Mouse (Mus musculus) MEL (cell line): Measurements from ENCODE around the gene Vwa3a. TPM values are rescaled to one million over a fixed set of nuclear protein-coding genes. Genes with fewer than 3 reads are reported as not detected.

Experiments used
- DNase-seq: peaks from one replicate; pipeline ENCODE4 v3.0.0; 2011; ENCODE audit warnings: low read depth, low spot score
- H3K27ac ChIP-seq: 2 replicates; pipeline ENCODE4 v1.5.1; 2012; ENCODE audit warnings: low read depth, mild to moderate bottlenecking, control low read depth, low read length, moderate library complexity; ENCODE audit not compliant: control insufficient read depth
- H3K27me3 ChIP-seq, 2 experiments: fragments of 150-350 bp in 1 of 2; sonication (generic) in 1 of 2; 2 replicates each; pipeline ENCODE4 v1.6.1; 2012; ENCODE audit warnings: low read length in 2 of 2, mild to moderate bottlenecking in 2 of 2, improper control_type of control experiment in 1 of 2, moderate library complexity in 1 of 2; ENCODE audit not compliant: insufficient read depth in 2 of 2, control insufficient read depth in 1 of 2
- H3K36me3 ChIP-seq, 2 experiments: 2 replicates each; pipeline ENCODE4 v1.6.1; 2012 to 2014; ENCODE audit warnings: low read length in 2 of 2, improper control_type of control experiment in 1 of 2, inconsistent platforms in 1 of 2, mild to moderate bottlenecking in 1 of 2; ENCODE audit not compliant: insufficient read depth in 2 of 2, control insufficient read depth in 1 of 2
- H3K4me1 ChIP-seq, 2 experiments: fragments of 150-350 bp in 1 of 2; sonication (generic) in 1 of 2; 2 replicates each; pipeline ENCODE4 v1.6.1; 2012; ENCODE audit warnings: low read length in 2 of 2, improper control_type of control experiment in 1 of 2, mild to moderate bottlenecking in 1 of 2; ENCODE audit not compliant: insufficient read depth in 2 of 2, control insufficient read depth in 1 of 2
- H3K4me3 ChIP-seq, 2 experiments: fragments of 150-350 bp in 1 of 2; sonication (generic) in 1 of 2; 2 replicates each; pipeline ENCODE4 v1.5.1; 2012; ENCODE audit warnings: low read depth in 2 of 2, low read length in 2 of 2, mild to moderate bottlenecking in 2 of 2, moderate library complexity in 2 of 2, control low read depth in 1 of 2, improper control_type of control experiment in 1 of 2; ENCODE audit not compliant: control insufficient read depth in 1 of 2, insufficient read depth in 1 of 2
- H3K79me2 ChIP-seq: 2 replicates; pipeline ENCODE4 v1.6.1; 2012; ENCODE audit warnings: mild to moderate bottlenecking, low read length, moderate library complexity; ENCODE audit not compliant: control insufficient read depth, poor library complexity, insufficient read depth
- H3K9ac ChIP-seq: 2 replicates; pipeline ENCODE4 v1.6.1; 2012; ENCODE audit warnings: low read depth, mild to moderate bottlenecking, control low read depth, low read length, moderate library complexity; ENCODE audit not compliant: control insufficient read depth, poor library complexity, severe bottlenecking
- H3K9me3 ChIP-seq: fragments of 150-350 bp; sonication (generic); replicated peaks from 2 replicates; pipeline ENCODE4 v1.6.1; 2012; ENCODE audit warnings: mild to moderate bottlenecking, low read length, improper control_type of control experiment, moderate library complexity; ENCODE audit not compliant: insufficient read depth
- BHLHE40 ChIP-seq: IDR thresholded peaks from 2 replicates; pipeline ENCODE4 v1.6.1; 2012; ENCODE audit warnings: low read depth, mild to moderate bottlenecking, inconsistent platforms, low read length, improper control_type of control experiment, borderline replicate concordance
- CHD1 ChIP-seq: IDR thresholded peaks from 2 replicates; pipeline ENCODE4 v1.6.1; 2012; ENCODE audit warnings: low read depth, mild to moderate bottlenecking, inconsistent platforms, low read length, improper control_type of control experiment
- CHD2 ChIP-seq: IDR thresholded peaks from 2 replicates; pipeline ENCODE4 v1.6.1; 2011; ENCODE audit warnings: low read length, improper control_type of control experiment
- CTCF ChIP-seq, 3 experiments: IDR thresholded peaks in 2 of 3; conservative IDR thresholded peaks in 1 of 3; 2 replicates each; pipeline ENCODE4 v1.5.1; 2011 to 2012; ENCODE audit warnings: low read length in 3 of 3, low read depth in 2 of 3, mild to moderate bottlenecking in 2 of 3, improper control_type of control experiment in 1 of 3, inconsistent platforms in 1 of 3, mixed read lengths in 1 of 3, moderate library complexity in 1 of 3; ENCODE audit not compliant: control insufficient read depth in 1 of 3, insufficient read depth in 1 of 3, poor library complexity in 1 of 3, severe bottlenecking in 1 of 3
- E2F4 ChIP-seq: IDR thresholded peaks from 2 replicates; pipeline ENCODE4 v1.6.1; 2011; ENCODE audit warnings: low read depth, low read length, improper control_type of control experiment, borderline replicate concordance
- EP300 ChIP-seq, 2 experiments: IDR thresholded peaks; 2 replicates each; pipeline ENCODE4 v1.6.1; 2011; ENCODE audit warnings: improper control_type of control experiment in 2 of 2, low read length in 2 of 2, low read depth in 1 of 2, mild to moderate bottlenecking in 1 of 2
- ETS1 ChIP-seq: IDR thresholded peaks from 2 replicates; pipeline ENCODE4 v1.6.1; 2012; ENCODE audit warnings: low read depth, mild to moderate bottlenecking, inconsistent platforms, low read length, improper control_type of control experiment, moderate library complexity
- GABPA ChIP-seq: IDR thresholded peaks from 2 replicates; pipeline ENCODE4 v1.6.1; 2012; ENCODE audit warnings: low read depth, mild to moderate bottlenecking, inconsistent platforms, low read length, improper control_type of control experiment, moderate library complexity
- JUND ChIP-seq: IDR thresholded peaks from 2 replicates; pipeline ENCODE4 v1.6.1; 2011; ENCODE audit warnings: low read depth, mild to moderate bottlenecking, improper control_type of control experiment, low read length
- KAT2A ChIP-seq: conservative IDR thresholded peaks from 2 replicates; pipeline ENCODE4 v1.6.1; 2012; ENCODE audit warnings: low read depth, low read length, improper control_type of control experiment, inconsistent platforms
- MAFK ChIP-seq: IDR thresholded peaks from 2 replicates; pipeline ENCODE4 v1.6.1; 2011; ENCODE audit warnings: low read depth, mild to moderate bottlenecking, low read length, improper control_type of control experiment, borderline replicate concordance
- MAX ChIP-seq: IDR thresholded peaks from 2 replicates; pipeline ENCODE4 v1.6.1; 2011; ENCODE audit warnings: low read length, improper control_type of control experiment
- MAZ ChIP-seq: IDR thresholded peaks from 2 replicates; pipeline ENCODE4 v1.6.1; 2012; ENCODE audit warnings: low read depth, mild to moderate bottlenecking, inconsistent platforms, low read length, improper control_type of control experiment
- MXI1 ChIP-seq: IDR thresholded peaks from 2 replicates; pipeline ENCODE4 v1.6.1; 2011; ENCODE audit warnings: mild to moderate bottlenecking, low read depth, low read length, improper control_type of control experiment
- MYB ChIP-seq: IDR thresholded peaks from 2 replicates; pipeline ENCODE4 v1.6.1; 2011; ENCODE audit warnings: mild to moderate bottlenecking, low read depth, low read length, improper control_type of control experiment
- MYC ChIP-seq: IDR thresholded peaks from 2 replicates; pipeline ENCODE4 v1.6.1; 2011; ENCODE audit warnings: low read depth, mild to moderate bottlenecking, low read length, improper control_type of control experiment, moderate library complexity
- NRF1 ChIP-seq: IDR thresholded peaks from 2 replicates; pipeline ENCODE4 v1.6.1; 2014; ENCODE audit warnings: low read depth, mild to moderate bottlenecking, inconsistent platforms, low read length, improper control_type of control experiment, moderate library complexity; ENCODE audit not compliant: poor library complexity, insufficient read depth, severe bottlenecking
- POLR2A ChIP-seq, 2 experiments: IDR thresholded peaks; 2 replicates each; pipeline ENCODE4 v1.6.1; 2011 to 2012; ENCODE audit warnings: low read length in 2 of 2, mild to moderate bottlenecking in 2 of 2, control low read depth in 1 of 2, improper control_type of control experiment in 1 of 2, low read depth in 1 of 2, moderate library complexity in 1 of 2; ENCODE audit not compliant: control insufficient read depth in 1 of 2, insufficient read depth in 1 of 2, poor library complexity in 1 of 2
- POLR2AphosphoS2 ChIP-seq: IDR thresholded peaks from 2 replicates; pipeline ENCODE4 v1.6.1; 2011; ENCODE audit warnings: low read length, improper control_type of control experiment
- POLR2AphosphoS5 ChIP-seq: IDR thresholded peaks from 2 replicates; pipeline ENCODE4 v1.6.1; 2012; ENCODE audit warnings: low read depth, borderline replicate concordance, mild to moderate bottlenecking, inconsistent platforms, low read length, moderate library complexity, mixed read lengths
- SIN3A ChIP-seq: IDR thresholded peaks from 2 replicates; pipeline ENCODE4 v1.6.1; 2012; ENCODE audit warnings: low read length, improper control_type of control experiment, inconsistent platforms
- SMC3 ChIP-seq: IDR thresholded peaks from 2 replicates; pipeline ENCODE4 v1.6.1; 2011; ENCODE audit warnings: low read depth, low read length, improper control_type of control experiment
- TBP ChIP-seq: IDR thresholded peaks from 2 replicates; pipeline ENCODE4 v1.8.0; 2011; ENCODE audit warnings: low read depth, low read length, improper control_type of control experiment
- TCF12 ChIP-seq: IDR thresholded peaks from 2 replicates; pipeline ENCODE4 v1.6.1; 2014; ENCODE audit warnings: low read depth, mild to moderate bottlenecking, inconsistent platforms, low read length, improper control_type of control experiment, moderate library complexity
- UBTF ChIP-seq: IDR thresholded peaks from 2 replicates; pipeline ENCODE4 v1.6.1; 2012; ENCODE audit warnings: low read depth, mild to moderate bottlenecking, inconsistent platforms, low read length, improper control_type of control experiment, moderate library complexity, borderline replicate concordance; ENCODE audit not compliant: insufficient read depth
- ZC3H11A ChIP-seq: IDR thresholded peaks from 2 replicates; pipeline ENCODE4 v1.6.1; 2012; ENCODE audit warnings: low read depth, mild to moderate bottlenecking, inconsistent platforms, low read length, improper control_type of control experiment
- ZKSCAN1 ChIP-seq: IDR thresholded peaks from 2 replicates; pipeline ENCODE4 v1.6.1; 2012; ENCODE audit warnings: low read depth, mild to moderate bottlenecking, inconsistent platforms, low read length, improper control_type of control experiment, moderate library complexity
- ZMIZ1 ChIP-seq: IDR thresholded peaks from 2 replicates; pipeline ENCODE4 v1.6.1; 2012; ENCODE audit warnings: low read depth, mild to moderate bottlenecking, inconsistent platforms, low read length, improper control_type of control experiment, moderate library complexity
- ZNF384 ChIP-seq: IDR thresholded peaks from 2 replicates; pipeline ENCODE4 v1.6.1; 2012; ENCODE audit warnings: low read depth, mild to moderate bottlenecking, inconsistent platforms, low read length, improper control_type of control experiment
- polyA plus RNA-seq, 2 experiments: library from polyadenylated mRNA; stranded (reverse) in 1 of 2; unstranded in 1 of 2; fragments of >175 nt in 1 of 2; fragments of >200 nt in 1 of 2; gene quantifications; 2 replicates each; pipeline versions ENCODE4 v1.2.1 to v1.2.4; 2012; ENCODE audit warnings: low replicate concordance in 2 of 2, low read depth in 1 of 2; ENCODE audit not compliant: insufficient read length in 2 of 2, insufficient read depth in 1 of 2, missing spikeins in 1 of 2
- total RNA-seq: library from RNA; depleted of rRNA; stranded (reverse); fragments of 300-350 nt; gene quantifications from 2 replicates; pipeline ENCODE4 v1.2.3, GENCODE M21; 2012

Gene Vwa3a
- total and polyA plus RNA-seq, 3 experiments: not detected

GRCm38 (mm10) chr7:120843037-120843621 is 104.0 kb downstream of the Vwa3a start (continued):
- no peak for TF ChIP-seq GABPA
- TF ChIP-seq CTCF (IDR thresholded peaks at IDR 0.05 in 2 of 3, conservative IDR thresholded peaks at IDR 0.05 in 1 of 3; ENCODE audit: control insufficient read depth in 1 of 3, insufficient read depth in 1 of 3, low read depth in 2 of 3, low read length in 3 of 3, poor library complexity in 1 of 3, severe bottlenecking in 1 of 3): no peak; a peak in 1 of 6 replicates
- TF ChIP-seq E2F4: no peak
- TF ChIP-seq BHLHE40: no peak
- TF ChIP-seq MAFK: no peak
- TF ChIP-seq JUND: no peak
- TF ChIP-seq SIN3A: peak; percentile 63
- TF ChIP-seq NRF1: 0 out of 2 replicates have a peak, but pooled peaks have one; percentile 29
- TF ChIP-seq POLR2AphosphoS2: 0 out of 2 replicates have a peak, but pooled peaks have one; percentile 42
- peak; percentile 54 for TF ChIP-seq MAX
- TF ChIP-seq ETS1: no peak
- TF ChIP-seq MAZ: peak; percentile 12; the same call in 1 of the 2 replicates
- no peak for TF ChIP-seq CHD2
- 0 out of 2 replicates have a peak, but pooled peaks have one; percentile 18 for TF ChIP-seq MYC
- peak; percentile 60; the same call in 1 of the 2 replicates for TF ChIP-seq MXI1
- no peak for TF ChIP-seq ZNF384
- peak in 1 of 2 experiments; percentile 42; a peak in 1 of 4 replicates for TF ChIP-seq POLR2A (IDR thresholded peaks at IDR 0.05; ENCODE audit: control insufficient read depth in 1 of 2, insufficient read depth in 1 of 2, low read depth in 1 of 2, low read length in 2 of 2, poor library complexity in 1 of 2)
- TF ChIP-seq ZKSCAN1: no peak
- no peak for TF ChIP-seq MYB
- peak; percentile 36; the same call in 1 of the 2 replicates for TF ChIP-seq TCF12
- 0 out of 2 replicates have a peak, but pooled peaks have one; percentile 14 for TF ChIP-seq ZMIZ1
- no peak for TF ChIP-seq POLR2AphosphoS5
- TF ChIP-seq, all 39 proteins: peak for 14

- Histone ChIP-seq H3K27ac (peak overlapping the region; percentile 85), H3K9ac (peak overlapping the region; percentile 93), H3K79me2 (peaks cover 16% of the 10 kb centered on the region), H3K27me3 (no peaks in the 10 kb centered on the region), H3K4me1 (peaks cover 5 to 11% of the 10 kb centered on the region in 2 experiments), H3K9me3 (no peaks in the 10 kb centered on the region), H3K4me3 (peak overlapping the region; percentile 56 to 63), H3K36me3 (peaks cover 0 to 4% of the 10 kb centered on the region in 2 experiments; a peak in 3 of 4 replicates)
- TF ChIP-seq BHLHE40 (no peak), SMC3 (no peak), ZNF384 (no peak), MAX (no peak), NRF1 (no peak), ZC3H11A (no peak), TBP (no peak), CHD1 (no peak), MAZ (no peak), SIN3A (no peak; the same call in 1 of the 2 replicates), MYC (no peak), EP300 (IDR thresholded peaks at IDR 0.05; ENCODE audit: low read depth in 1 of 2, low read length in 2 of 2) (no peak), UBTF (no peak), MYB (no peak), POLR2AphosphoS2 (no peak), ETS1 (no peak), MAFK (no peak), POLR2A (IDR thresholded peaks at IDR 0.05; ENCODE audit: control insufficient read depth in 1 of 2, insufficient read depth in 1 of 2, low read depth in 1 of 2, low read length in 2 of 2, poor library complexity in 1 of 2) (no peak), KAT2A (no peak)
- no peak for DNase-seq
These were observed 104.8 kb downstream of the Vwa3a start for GRCm38 (mm10) chr7:120843852-120844435.
